Mouse (Mus musculus): ENCODE data around the gene Vps72.

Gene Vps72

DNA sequence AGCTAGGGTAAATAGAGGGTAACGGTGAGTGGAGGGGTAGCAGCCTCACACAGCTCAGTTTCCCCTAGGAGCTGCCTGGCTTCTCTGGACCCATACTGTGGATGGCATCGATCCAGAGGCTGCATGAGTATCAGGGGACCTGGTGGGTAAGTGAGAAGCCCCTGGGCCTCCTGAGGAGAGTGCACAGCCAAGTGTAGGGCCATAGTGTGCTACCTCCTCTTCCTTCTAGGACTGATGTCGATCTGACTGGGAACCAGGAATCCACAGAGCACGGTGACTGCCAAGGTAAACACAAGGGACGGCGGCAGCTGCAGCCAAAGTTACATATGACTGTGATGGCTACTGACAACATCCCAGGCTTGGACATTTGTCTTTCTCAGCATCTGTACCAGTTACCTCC, 60.3 kb downstream of the Vps72 start:
- no peak for DNase-seq

All from retina, postnatal 1 day (tissue).